Mouse (Mus musculus) kidney, adult 2 months (tissue): ENCODE measurements around the gene Sim1. TPM values are rescaled to one million over a fixed set of nuclear protein-coding genes. Genes with fewer than 3 reads are reported as not detected.

ENCODE experiments used
- DNase-seq: peaks from one replicate; pipeline ENCODE4 v3.0.0; 2021
- H3K27ac ChIP-seq: fragments of 200-500 bp; 2 replicates; pipeline ENCODE4 v1.5.1; 2012; ENCODE audit warnings: low read depth, low read length, control low read depth, inconsistent platforms; ENCODE audit not compliant: insufficient read depth
- H3K27me3 ChIP-seq: fragments of 200-500 bp; replicated peaks from 2 replicates; pipeline ENCODE4 v1.6.1; 2012; ENCODE audit warnings: mild to moderate bottlenecking, moderate library complexity, low read length, inconsistent platforms; ENCODE audit not compliant: control insufficient read depth, insufficient read depth
- H3K36me3 ChIP-seq: fragments of 200-500 bp; 2 replicates; pipeline ENCODE4 v1.6.1; 2012; ENCODE audit warnings: mild to moderate bottlenecking, moderate library complexity, low read length, inconsistent platforms; ENCODE audit not compliant: control insufficient read depth, insufficient read depth
- H3K4me1 ChIP-seq: fragments of 200-500 bp; 2 replicates; pipeline ENCODE4 v1.6.1; 2011; ENCODE audit warnings: low read length; ENCODE audit not compliant: control insufficient read depth, insufficient read depth
- H3K4me3 ChIP-seq: fragments of 200-500 bp; 2 replicates; pipeline ENCODE4 v1.5.1; 2011; ENCODE audit warnings: mild to moderate bottlenecking, low read depth, low read length, control low read depth; ENCODE audit not compliant: insufficient read depth
- CTCF ChIP-seq: fragments of 200-500 bp; conservative IDR thresholded peaks from 2 replicates; pipeline ENCODE4 v1.5.1; 2011; ENCODE audit warnings: low read depth, mild to moderate bottlenecking, control low read depth, low read length, moderate library complexity, mixed read lengths; ENCODE audit not compliant: insufficient read depth, insufficient read length
- POLR2A ChIP-seq: fragments of 200-500 bp; IDR thresholded peaks from one replicate; pipeline ENCODE4 v1.6.1; 2011; ENCODE audit warnings: low read depth, low read length, control low read depth
- WGBS: fragments of 180-500 bp; shearing (Covaris S2); methylation state at CpG from one replicate; pipeline ENCODE4 v1.1.7; 2018; 5-methylcytosine and 5-hydroxymethylcytosine counted together
- polyA plus RNA-seq: library from polyadenylated mRNA; depleted of rRNA; stranded (reverse); fragments of >200 nt; gene quantifications from 2 replicates; pipeline ENCODE4 v1.2.3, GENCODE M21; 2012

The Sim1 gene
- polyA plus RNA-seq, 1 experiment, result 4.2 TPM

DNA sequence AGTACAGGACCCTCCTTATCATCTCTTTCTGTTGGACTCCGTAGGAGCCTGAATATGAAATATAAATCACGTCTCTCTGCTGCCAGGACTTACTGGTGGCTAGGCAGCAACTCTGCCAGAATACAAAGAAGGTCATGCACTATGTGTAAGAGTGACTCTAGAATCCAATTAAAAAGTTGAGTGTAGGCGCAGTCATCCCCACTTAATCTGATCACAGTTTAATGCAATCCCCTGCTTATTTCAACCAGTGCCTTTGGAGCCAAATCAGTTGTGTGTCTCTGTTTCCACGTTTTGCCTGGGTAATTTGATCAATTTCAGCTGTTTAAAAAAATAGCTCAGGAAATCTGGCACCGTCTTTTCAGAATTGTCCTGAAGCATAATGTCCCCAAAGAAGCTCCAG, 34.7 kb downstream of the Sim1 start:
- DNase-seq, result no peak
- H3K4me1 ChIP-seq, result no peaks in the 10 kb centered on the region
- no peaks in the 10 kb centered on the region for H3K36me3 ChIP-seq
- TF ChIP-seq POLR2A (no peak), CTCF (no peak)
- no peak overlapping the region for H3K4me3 ChIP-seq
- no peaks in the 10 kb centered on the region for H3K27me3 ChIP-seq
- no peak overlapping the region for H3K27ac ChIP-seq
- 60% methylated on average over 5 of the region's 5 CpGs for WGBS

DNA sequence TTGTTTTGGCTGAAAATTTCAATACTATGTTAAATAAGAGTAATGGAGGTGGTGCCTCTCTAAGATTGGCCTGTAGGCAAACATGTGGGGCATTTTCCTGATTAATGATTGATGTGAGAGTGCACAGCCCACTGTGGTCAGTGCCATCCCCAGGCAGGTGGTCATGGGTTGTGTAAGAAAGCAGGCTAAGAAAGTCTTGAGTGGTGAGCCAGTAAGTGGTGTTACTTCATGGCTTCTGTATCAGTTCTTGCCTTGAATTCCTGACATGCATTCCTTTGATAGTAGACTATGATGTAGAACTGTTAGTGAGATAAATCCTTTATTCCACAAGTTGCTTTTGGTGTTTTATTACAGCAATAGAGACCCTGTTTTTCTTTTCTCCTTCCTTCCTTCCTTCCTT, 41.1 kb downstream of the Sim1 start:
- TF ChIP-seq POLR2A (no peak), CTCF (no peak)
- H3K36me3 ChIP-seq, result no peaks in the 10 kb centered on the region
- no peak overlapping the region for H3K27ac ChIP-seq
- no peaks in the 10 kb centered on the region; the same call in 1 of the 2 replicates for H3K27me3 ChIP-seq
- DNase-seq, result no peak
- no peaks in the 10 kb centered on the region for H3K4me1 ChIP-seq
- H3K4me3 ChIP-seq, result no peak overlapping the region

DNA sequence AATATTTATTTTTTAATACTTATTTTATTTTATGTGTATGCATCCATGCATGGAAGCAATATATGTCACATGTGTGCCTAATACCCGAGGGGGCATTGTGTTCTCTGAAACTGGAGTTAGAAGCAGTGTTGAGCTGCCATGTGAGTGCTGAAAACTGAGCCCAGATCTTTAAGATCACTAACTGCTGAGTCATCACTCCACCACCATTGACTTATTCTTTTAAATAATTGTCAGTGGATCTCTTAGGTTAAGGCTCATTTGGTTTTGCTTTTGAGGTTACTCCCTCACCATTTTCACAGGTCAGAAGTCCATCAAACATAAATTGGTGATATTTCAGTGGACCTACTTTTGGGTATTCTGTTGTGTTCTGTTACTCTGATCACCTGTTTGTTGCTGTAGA, 79.1 kb downstream of the Sim1 start:
- Histone ChIP-seq H3K4me3 (no peak overlapping the region), H3K27me3 (no peaks in the 10 kb centered on the region), H3K27ac (no peak overlapping the region), H3K4me1 (no peaks in the 10 kb centered on the region), H3K36me3 (no peaks in the 10 kb centered on the region)
- DNase-seq, result no peak
- WGBS, result 35% methylated on average over 1 of the region's 1 CpGs
- TF ChIP-seq CTCF (no peak), POLR2A (no peak)

DNA sequence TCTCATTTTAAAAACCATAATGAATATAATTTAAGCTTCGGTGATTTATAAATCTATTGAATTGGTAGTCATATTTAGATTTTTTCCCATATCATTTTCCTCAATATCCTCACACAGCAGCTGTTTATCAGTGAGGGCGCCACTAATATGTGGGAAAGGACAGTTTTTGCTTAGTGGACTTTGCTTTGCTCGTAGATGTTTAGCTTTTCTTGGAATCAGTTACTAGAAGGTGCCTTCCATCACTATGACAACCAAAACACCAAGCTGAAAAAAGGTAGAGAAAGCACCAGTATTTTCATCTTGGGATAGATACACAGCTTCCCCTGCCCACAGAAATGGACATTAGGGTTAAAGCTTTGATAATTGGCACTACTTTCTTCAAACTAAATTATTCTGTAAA, 87.3 kb downstream of the Sim1 start:
- no peaks in the 10 kb centered on the region for H3K27me3 ChIP-seq
- no peaks in the 10 kb centered on the region for H3K4me1 ChIP-seq
- no peak overlapping the region for H3K27ac ChIP-seq
- TF ChIP-seq POLR2A (no peak), CTCF (no peak)
- DNase-seq, result peak; percentile 66
- WGBS, result 71% methylated on average over 3 of the region's 3 CpGs
- no peak overlapping the region for H3K4me3 ChIP-seq
- H3K36me3 ChIP-seq, result no peaks in the 10 kb centered on the region

DNA sequence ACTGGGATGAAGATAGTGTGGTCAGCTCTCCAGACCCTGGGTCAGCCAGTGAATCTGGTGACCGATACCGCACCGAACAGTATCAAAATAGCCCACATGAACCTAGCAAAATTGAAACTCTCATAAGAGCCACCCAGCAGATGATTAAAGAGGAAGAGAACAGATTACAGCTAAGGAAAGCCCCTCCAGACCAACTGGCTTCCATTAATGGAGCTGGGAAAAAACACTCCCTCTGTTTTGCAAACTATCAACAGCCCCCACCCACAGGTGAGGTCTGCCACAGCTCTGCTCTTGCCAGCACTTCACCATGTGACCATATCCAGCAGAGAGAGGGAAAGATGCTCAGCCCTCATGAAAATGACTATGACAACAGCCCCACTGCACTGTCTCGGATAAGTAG, 89.1 kb downstream of the Sim1 start:
- Histone ChIP-seq H3K27me3 (no peaks in the 10 kb centered on the region), H3K36me3 (no peaks in the 10 kb centered on the region), H3K27ac (no peak overlapping the region), H3K4me1 (no peaks in the 10 kb centered on the region), H3K4me3 (no peak overlapping the region)
- 92% methylated on average over 4 of the region's 4 CpGs for WGBS
- DNase-seq, result no peak
- TF ChIP-seq POLR2A (no peak), CTCF (no peak)

DNA sequence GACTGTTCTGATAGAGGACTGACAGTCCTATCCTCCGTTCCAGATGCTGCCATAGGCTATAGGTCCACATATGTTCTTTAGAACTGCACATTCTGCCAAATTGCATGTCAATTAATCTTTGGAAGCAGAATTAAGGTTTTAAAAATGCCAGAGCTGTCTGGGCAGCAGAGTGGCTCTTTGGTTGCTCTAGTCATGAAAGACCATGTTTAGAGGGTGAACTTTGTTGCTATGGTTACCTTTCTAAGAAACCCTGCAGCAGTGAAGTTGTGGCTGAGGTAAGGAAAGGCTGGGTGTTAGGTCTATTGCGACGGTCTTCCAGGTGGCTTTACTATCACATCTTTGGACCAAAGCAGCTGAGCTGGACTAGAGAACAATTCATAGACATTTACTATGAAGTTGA, 113.2 kb downstream of the Sim1 start:
- Histone ChIP-seq H3K36me3 (no peaks in the 10 kb centered on the region), H3K4me3 (no peak overlapping the region), H3K27me3 (no peaks in the 10 kb centered on the region), H3K27ac (no peak overlapping the region), H3K4me1 (no peaks in the 10 kb centered on the region)
- WGBS, result 69% methylated on average over 3 of the region's 3 CpGs
- no peak for DNase-seq
- TF ChIP-seq POLR2A, result no peak
- TF ChIP-seq CTCF, result no peak

DNA sequence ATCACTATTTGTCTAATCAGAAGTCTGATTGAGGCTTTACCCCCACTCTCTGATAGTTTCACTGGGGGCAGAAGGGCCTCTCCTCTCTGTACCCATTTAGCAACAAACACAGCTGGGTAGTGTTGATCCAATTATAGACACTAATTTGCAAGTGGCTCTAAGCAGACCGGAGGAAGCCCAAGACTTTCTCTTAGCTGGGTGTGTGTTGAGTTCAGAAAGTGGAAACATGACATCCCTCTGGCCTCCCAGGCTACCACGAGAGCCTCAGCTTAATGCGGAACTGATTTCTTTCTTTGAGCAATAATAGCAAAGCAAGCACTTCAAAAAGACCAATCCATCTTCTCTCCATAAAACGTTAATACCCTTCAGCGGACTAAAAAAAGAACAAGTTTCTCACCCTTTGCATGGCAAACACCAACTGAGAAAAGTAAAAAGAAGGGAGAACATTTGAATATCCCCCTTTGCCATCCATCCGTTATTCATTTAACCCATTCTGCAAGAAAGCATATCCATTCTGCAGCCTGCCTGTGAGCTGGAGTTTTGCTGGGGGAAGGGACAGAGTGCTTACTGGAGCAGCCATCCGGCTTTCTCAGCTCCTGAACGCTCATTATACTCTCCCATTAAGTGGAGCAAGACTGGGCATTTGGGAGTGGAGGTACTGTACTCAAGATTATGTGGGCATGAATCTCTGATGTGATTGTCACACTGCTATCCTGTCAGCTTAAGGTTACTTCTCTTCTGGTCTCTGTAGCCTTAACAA, 117.0 kb downstream of the Sim1 start:
- no peaks in the 10 kb centered on the region for H3K4me1 ChIP-seq
- TF ChIP-seq CTCF, result no peak
- no peak for TF ChIP-seq POLR2A
- H3K4me3 ChIP-seq, result no peak overlapping the region
- 21% methylated on average over 8 of the region's 8 CpGs for WGBS
- H3K27ac ChIP-seq, result no peak overlapping the region
- H3K36me3 ChIP-seq, result no peaks in the 10 kb centered on the region
- DNase-seq, result no peak
- no peaks in the 10 kb centered on the region for H3K27me3 ChIP-seq
